Mouse (Mus musculus) forebrain, embryonic 14.5 days (tissue): ENCODE results near the gene Slc25a5. TPM values are rescaled to one million over a fixed set of nuclear protein-coding genes. Genes with fewer than 3 reads are reported as not detected.
A peak's percentile ranks its signal among the peaks of the same experiment; 100 is the strongest.

Experiments
- ATAC-seq: fragments of 200-750 bp; cut with Nextera tagmentation; 2 replicates; pipeline ENCODE4 v1.8.0; 2017; ENCODE audit warnings: mild to moderate bottlenecking, moderate library complexity
- DNase-seq: peaks from one replicate; pipeline ENCODE4 v3.0.0-alpha.2; 2015; ENCODE audit warnings: low spot score
- H3K27ac ChIP-seq: fragments of 300-500 bp; sonication (generic); 2 replicates; pipeline ENCODE4 v1.5.1; 2014; ENCODE audit warnings: low read depth, mild to moderate bottlenecking, control low read depth, low read length, moderate library complexity
- H3K27me3 ChIP-seq: fragments of 300-500 bp; sonication (generic); replicated peaks from 2 replicates; pipeline ENCODE4 v1.6.1; 2014; ENCODE audit warnings: low read length, control low read depth, mixed read lengths; ENCODE audit not compliant: control insufficient read depth, insufficient read depth
- H3K36me3 ChIP-seq: fragments of 300-500 bp; sonication (generic); 2 replicates; pipeline ENCODE4 v1.6.1; 2014; ENCODE audit warnings: low read length, control low read depth; ENCODE audit not compliant: control insufficient read depth, insufficient read depth
- H3K4me1 ChIP-seq: fragments of 300-500 bp; sonication (generic); 2 replicates; pipeline ENCODE4 v1.6.1; 2014; ENCODE audit warnings: antibody characterized with exemption, low read length, control low read depth; ENCODE audit not compliant: control insufficient read depth, insufficient read depth
- H3K4me2 ChIP-seq: fragments of 300-500 bp; sonication (generic); 2 replicates; pipeline ENCODE4 v1.6.1; 2014; ENCODE audit warnings: mild to moderate bottlenecking, control low read depth, low read length
- H3K4me3 ChIP-seq: fragments of 300-500 bp; sonication (generic); 2 replicates; pipeline ENCODE4 v1.5.1; 2014; ENCODE audit warnings: low read depth, low read length, control low read depth
- H3K9ac ChIP-seq: fragments of 300-500 bp; sonication (generic); 2 replicates; pipeline ENCODE4 v1.6.1; 2014; ENCODE audit warnings: mild to moderate bottlenecking, low read length, control low read depth, moderate library complexity
- H3K9me3 ChIP-seq: fragments of 300-500 bp; sonication (generic); replicated peaks from 2 replicates; pipeline ENCODE4 v1.6.1; 2016; ENCODE audit warnings: low read length, control low read depth, mixed read lengths; ENCODE audit not compliant: control insufficient read depth
- WGBS: fragments of 180-500 bp; shearing (Covaris S2); extraction: QIAGEN DNeasy Blood & Tissue Kit; methylation state at CpG from one replicate; pipeline ENCODE4 v1.1.7; 2014; 5-methylcytosine and 5-hydroxymethylcytosine counted together
- polyA plus RNA-seq: library from polyadenylated mRNA; unstranded; fragments of >200 nt; fragmentation: Nextera tagmentation; extraction: Ambion mirVana; gene quantifications from 2 replicates; pipeline ENCODE4 v1.2.1, GENCODE M21; 2014

Slc25a5 gene
- polyA plus RNA-seq, 1 experiment from 2014 or later = 711 TPM

- ATAC-seq = peak; percentile 91
- peak; percentile 86 for DNase-seq
- 35% methylated on average over 45 of the region's 45 CpGs for WGBS
- H3K36me3 ChIP-seq = no peaks in the 10 kb centered on the region
- H3K4me3 ChIP-seq = peak overlapping the region; percentile 17
- no peaks in the 10 kb centered on the region for H3K9me3 ChIP-seq
- H3K27me3 ChIP-seq = no peaks in the 10 kb centered on the region
- peak overlapping the region; percentile 47 for H3K4me2 ChIP-seq
- peak overlapping the region; percentile 48; the same call in 1 of the 2 replicates for H3K9ac ChIP-seq
- peak overlapping the region; percentile 49 for H3K27ac ChIP-seq
- H3K4me1 ChIP-seq = no peaks in the 10 kb centered on the region; the same call in 1 of the 2 replicates
Measured at GRCm38 (mm10) chrX:36807360-36808317, 12.2 kb downstream of the Slc25a5 start.

DNA sequence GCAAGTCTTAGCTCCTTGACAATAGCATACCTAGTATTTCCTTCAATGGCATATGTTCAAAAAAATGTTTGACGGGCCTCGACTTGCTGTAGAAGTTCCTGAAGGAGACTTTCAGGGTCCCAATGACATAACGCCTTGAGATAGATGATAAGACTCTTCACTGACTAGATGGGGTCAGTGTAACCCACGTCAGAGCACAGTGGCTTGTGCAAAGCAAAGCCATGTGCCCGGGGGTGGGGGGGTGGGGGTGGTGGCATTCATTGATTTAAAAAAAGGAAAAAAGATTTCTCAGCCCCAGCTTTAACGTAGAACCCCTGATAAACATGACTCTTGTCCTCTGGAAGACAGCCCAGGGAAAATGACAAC is 12.8 kb downstream of the Slc25a5 start:
- no peaks in the 10 kb centered on the region for H3K36me3 ChIP-seq
- H3K4me1 ChIP-seq = no peaks in the 10 kb centered on the region; the same call in 1 of the 2 replicates
- ATAC-seq = peak; percentile 38; the same call in 1 of the 2 replicates
- H3K27ac ChIP-seq = peak overlapping the region; percentile 49
- no peak overlapping the region for H3K9ac ChIP-seq
- H3K27me3 ChIP-seq = no peaks in the 10 kb centered on the region
- 76% methylated on average over 6 of the region's 6 CpGs for WGBS
- no peaks in the 10 kb centered on the region for H3K9me3 ChIP-seq
- DNase-seq = no peak
- peak overlapping the region; percentile 47; the same call in 1 of the 2 replicates for H3K4me2 ChIP-seq
- peak overlapping the region; percentile 17; the same call in 1 of the 2 replicates for H3K4me3 ChIP-seq

DNA sequence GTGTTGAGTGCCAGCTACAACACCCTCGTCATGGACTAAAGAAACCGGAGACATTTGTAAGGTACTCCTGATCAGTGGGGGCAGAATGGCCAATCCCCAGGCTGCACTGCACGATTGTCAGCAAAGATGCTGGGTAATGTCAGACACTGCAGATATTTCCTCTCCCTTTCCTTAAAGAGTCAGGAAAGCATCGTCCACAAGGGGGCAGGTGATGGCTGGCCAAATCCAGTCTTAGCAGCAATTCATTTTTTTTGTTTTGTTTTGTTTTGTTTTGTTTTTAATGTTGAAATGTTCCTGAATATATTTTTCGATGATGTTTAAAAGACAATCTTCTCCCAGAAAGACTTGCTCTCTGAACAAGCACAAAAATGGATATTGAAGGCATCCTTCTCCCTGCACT is 15.9 kb downstream of the Slc25a5 start:
- Histone ChIP-seq H3K4me1 (no peaks in the 10 kb centered on the region; the same call in 1 of the 2 replicates), H3K9me3 (no peaks in the 10 kb centered on the region), H3K36me3 (no peaks in the 10 kb centered on the region), H3K4me2 (no peak overlapping the region), H3K4me3 (no peak overlapping the region), H3K27me3 (no peaks in the 10 kb centered on the region), H3K27ac (no peak overlapping the region), H3K9ac (no peak overlapping the region)
- ATAC-seq (no peak), DNase-seq (peak; percentile 56)
- WGBS = 47% methylated on average over 5 of the region's 5 CpGs

DNA sequence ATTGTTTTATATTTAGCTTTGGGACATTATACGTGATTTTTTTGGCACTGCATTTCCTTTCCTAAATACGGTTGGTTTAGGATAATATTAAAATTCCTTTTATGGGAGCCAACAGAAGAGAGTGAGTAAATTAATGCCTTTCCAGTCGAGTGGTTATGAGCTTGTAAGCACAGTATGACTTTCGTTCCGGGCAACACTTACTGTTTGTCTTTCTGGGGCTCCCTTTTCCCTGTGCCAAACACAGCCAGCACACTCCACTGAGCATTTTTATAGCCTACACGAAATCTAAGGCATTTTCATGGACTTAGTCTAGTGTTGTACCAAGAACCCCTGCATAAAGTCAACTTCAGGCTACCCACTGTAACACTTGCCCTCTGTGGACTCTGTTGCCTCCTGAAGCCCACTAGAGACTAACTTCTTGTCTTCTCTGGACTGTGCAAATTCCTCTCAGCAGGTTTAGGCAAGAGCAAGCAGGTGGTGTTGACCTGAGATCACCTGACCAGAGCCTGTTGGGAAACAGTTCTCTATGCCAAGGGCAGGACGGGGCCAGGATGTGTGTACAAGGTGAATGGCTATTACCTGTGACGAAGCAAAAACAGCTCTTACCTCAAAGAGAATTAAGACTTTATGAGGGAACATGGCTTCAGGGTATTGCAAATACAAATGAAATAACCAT is 18.8 kb downstream of the Slc25a5 start:
- H3K27ac ChIP-seq = no peak overlapping the region
- H3K9me3 ChIP-seq = no peaks in the 10 kb centered on the region
- ATAC-seq (no peak), DNase-seq (no peak)
- no peaks in the 10 kb centered on the region for H3K27me3 ChIP-seq
- H3K4me2 ChIP-seq = no peak overlapping the region
- WGBS = 69% methylated on average over 8 of the region's 8 CpGs
- no peaks in the 10 kb centered on the region for H3K36me3 ChIP-seq
- no peak overlapping the region for H3K4me3 ChIP-seq
- no peak overlapping the region for H3K9ac ChIP-seq
- H3K4me1 ChIP-seq = no peaks in the 10 kb centered on the region

GRCm38 (mm10) chrX:36815022-36815421 is 19.6 kb downstream of the Slc25a5 start:
- no peak for ATAC-seq

GRCm38 (mm10) chrX:36815439-36815838 is 20.0 kb downstream of the Slc25a5 start:
- no peak overlapping the region for H3K4me3 ChIP-seq
- no peak overlapping the region for H3K27ac ChIP-seq

More at GRCm38 (mm10) chrX:36815022-36815421, 19.6 kb downstream of the Slc25a5 start:
- Histone ChIP-seq H3K36me3 (no peaks in the 10 kb centered on the region), H3K9me3 (no peaks in the 10 kb centered on the region), H3K4me2 (no peak overlapping the region), H3K4me1 (no peaks in the 10 kb centered on the region), H3K9ac (no peak overlapping the region), H3K27me3 (no peaks in the 10 kb centered on the region), H3K4me3 (no peak overlapping the region), H3K27ac (no peak overlapping the region)
- WGBS = 83% methylated on average over 4 of the region's 4 CpGs
- DNase-seq = no peak

GRCm38 (mm10) chrX:36816368-36816899 is 21.0 kb downstream of the Slc25a5 start:
- Histone ChIP-seq H3K4me3 (0 out of 2 replicates have a peak overlapping the region, but pooled peaks have one; percentile 9), H3K4me2 (peak overlapping the region; percentile 24), H3K27ac (peak overlapping the region; percentile 81), H3K36me3 (no peaks in the 10 kb centered on the region), H3K9me3 (no peaks in the 10 kb centered on the region), H3K27me3 (no peaks in the 10 kb centered on the region), H3K4me1 (no peaks in the 10 kb centered on the region), H3K9ac (no peak overlapping the region)
- 35% methylated on average over 8 of the region's 8 CpGs for WGBS
- ATAC-seq (peak; percentile 54), DNase-seq (peak; percentile 41)

More at GRCm38 (mm10) chrX:36815439-36815838, 20.0 kb downstream of the Slc25a5 start:
- Histone ChIP-seq H3K9me3 (no peaks in the 10 kb centered on the region), H3K36me3 (no peaks in the 10 kb centered on the region), H3K4me2 (no peak overlapping the region), H3K9ac (no peak overlapping the region), H3K4me1 (no peaks in the 10 kb centered on the region), H3K27me3 (no peaks in the 10 kb centered on the region)
- WGBS = 92% methylated on average over 3 of the region's 4 CpGs
- ATAC-seq = no peak
- no peak for DNase-seq

- H3K27ac ChIP-seq = peak overlapping the region; percentile 81
- H3K27me3 ChIP-seq = no peaks in the 10 kb centered on the region
- H3K4me3 ChIP-seq = 0 out of 2 replicates have a peak overlapping the region, but pooled peaks have one; percentile 9
- H3K36me3 ChIP-seq = no peaks in the 10 kb centered on the region
- H3K9ac ChIP-seq = peak overlapping the region; percentile 30; the same call in 1 of the 2 replicates
- DNase-seq (peak; percentile 82), ATAC-seq (peak; percentile 93)
- H3K4me1 ChIP-seq = no peaks in the 10 kb centered on the region
- no peaks in the 10 kb centered on the region for H3K9me3 ChIP-seq
- 22% methylated on average over 10 of the region's 10 CpGs for WGBS
- peak overlapping the region; percentile 24 for H3K4me2 ChIP-seq
Measured at GRCm38 (mm10) chrX:36816953-36817441, 21.5 kb downstream of the Slc25a5 start.
